Mouse (Mus musculus): Measurements from ENCODE around the gene Gga3.
A peak's percentile ranks its signal among the peaks of the same experiment; 100 is the strongest.

Gene Gga3

DNA sequence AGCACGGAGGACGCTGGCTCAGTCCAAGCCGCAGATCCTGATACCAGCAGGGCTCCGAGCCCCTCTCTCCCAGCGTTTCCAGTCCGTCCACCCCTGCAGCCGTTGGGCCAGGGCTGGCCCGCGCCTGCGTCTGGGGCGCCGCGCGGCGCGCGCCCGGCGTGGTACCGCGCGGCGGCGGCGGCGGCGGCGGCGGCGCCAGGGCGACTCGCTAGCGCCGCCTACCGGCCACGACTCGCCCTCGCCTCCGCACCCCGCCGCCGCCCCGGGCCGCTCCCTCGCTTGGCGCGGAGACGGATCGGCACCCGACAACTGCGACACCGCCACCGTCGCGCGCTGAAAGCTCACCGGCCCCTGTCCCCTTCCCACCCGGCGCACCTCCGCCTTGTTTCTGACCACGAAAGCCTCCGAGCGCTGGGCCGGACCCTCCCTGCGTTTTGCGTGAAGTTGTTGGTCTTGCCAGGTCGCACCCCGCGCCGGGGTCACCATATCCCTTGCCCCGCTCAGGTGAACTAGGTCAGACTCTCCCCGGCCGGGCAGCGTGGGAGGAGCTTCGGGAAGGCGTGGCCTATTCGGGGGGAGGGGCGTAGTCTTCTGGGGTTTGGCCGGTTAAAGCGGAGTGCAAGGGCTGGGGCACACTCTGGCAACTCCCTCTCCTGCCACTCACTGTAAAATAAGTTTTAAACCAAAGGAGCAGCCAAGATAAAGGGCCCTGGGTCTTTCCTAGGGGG lies 8.7 kb upstream of the Gga3 start, which contains the start of gene Mif4gd:
Gene Mif4gd (minus strand): TSS at position 560 of the 728 bp plus-strand sequence.
- peak; percentile 70 to 75 for DNase-seq (ENCODE audit: low spot score in 2 of 2)

DNA sequence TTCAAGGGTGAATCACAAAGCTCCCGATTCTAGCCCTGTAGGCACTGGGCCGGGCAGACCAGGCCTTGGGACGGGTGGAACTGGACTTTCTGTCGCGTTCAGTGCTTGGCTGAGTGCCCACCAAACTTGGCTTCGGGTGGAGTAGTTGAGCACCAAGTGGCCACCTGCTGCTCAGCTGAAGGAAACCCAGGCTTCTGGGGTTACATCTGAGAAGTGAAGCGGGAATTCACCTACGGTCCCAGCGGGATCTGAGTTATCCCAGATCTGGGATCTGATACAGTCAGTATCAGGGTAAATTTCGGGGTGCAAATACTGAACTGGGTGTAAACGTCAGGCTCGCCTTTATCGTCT lies 8.2 kb upstream of the Gga3 start:
- DNase-seq (ENCODE audit: low spot score in 2 of 2), result peak; percentile 56 to 62

DNA sequence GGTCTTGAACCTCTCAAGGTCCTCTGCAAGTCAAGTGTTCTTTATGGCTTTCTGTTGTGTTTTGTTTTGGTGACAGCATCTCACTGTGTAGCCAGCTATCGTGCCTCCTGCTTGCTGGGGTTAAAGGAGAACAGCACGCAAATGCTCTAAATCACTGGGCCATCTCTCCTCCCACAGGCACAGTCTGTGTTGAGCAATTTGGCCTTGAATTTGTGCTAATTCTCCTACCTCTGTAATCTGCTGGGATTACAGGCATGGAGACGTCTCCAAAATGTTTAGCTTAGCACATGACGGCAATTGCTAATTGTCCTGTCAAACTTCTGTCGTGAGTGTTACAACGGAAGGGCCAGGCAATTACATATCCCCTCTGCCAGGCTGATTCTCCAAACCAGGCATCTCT lies 7.3 kb upstream of the Gga3 start:
- DNase-seq (ENCODE audit: low spot score in 2 of 2), result no peak

DNA sequence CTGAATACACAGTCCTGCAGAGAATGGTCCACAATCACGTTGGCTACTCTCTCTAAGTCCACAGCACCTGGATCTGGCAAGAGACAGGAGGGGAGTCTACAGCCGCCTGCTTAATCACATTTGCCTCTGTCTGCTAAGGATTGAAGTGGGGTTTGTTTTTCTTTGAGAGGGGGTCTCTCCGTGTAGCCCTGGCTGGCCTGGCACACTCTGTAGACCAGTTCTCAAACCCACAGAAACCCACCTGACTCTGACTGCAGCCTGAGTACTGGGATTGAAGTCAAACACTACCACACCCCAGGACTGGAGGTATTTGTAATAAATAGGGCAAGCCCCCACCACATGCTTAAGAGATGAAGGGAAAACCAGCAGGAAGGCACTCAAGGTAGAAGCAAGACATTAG lies 5.7 kb upstream of the Gga3 start:
- DNase-seq (ENCODE audit: low spot score in 2 of 2), result no peak

DNA sequence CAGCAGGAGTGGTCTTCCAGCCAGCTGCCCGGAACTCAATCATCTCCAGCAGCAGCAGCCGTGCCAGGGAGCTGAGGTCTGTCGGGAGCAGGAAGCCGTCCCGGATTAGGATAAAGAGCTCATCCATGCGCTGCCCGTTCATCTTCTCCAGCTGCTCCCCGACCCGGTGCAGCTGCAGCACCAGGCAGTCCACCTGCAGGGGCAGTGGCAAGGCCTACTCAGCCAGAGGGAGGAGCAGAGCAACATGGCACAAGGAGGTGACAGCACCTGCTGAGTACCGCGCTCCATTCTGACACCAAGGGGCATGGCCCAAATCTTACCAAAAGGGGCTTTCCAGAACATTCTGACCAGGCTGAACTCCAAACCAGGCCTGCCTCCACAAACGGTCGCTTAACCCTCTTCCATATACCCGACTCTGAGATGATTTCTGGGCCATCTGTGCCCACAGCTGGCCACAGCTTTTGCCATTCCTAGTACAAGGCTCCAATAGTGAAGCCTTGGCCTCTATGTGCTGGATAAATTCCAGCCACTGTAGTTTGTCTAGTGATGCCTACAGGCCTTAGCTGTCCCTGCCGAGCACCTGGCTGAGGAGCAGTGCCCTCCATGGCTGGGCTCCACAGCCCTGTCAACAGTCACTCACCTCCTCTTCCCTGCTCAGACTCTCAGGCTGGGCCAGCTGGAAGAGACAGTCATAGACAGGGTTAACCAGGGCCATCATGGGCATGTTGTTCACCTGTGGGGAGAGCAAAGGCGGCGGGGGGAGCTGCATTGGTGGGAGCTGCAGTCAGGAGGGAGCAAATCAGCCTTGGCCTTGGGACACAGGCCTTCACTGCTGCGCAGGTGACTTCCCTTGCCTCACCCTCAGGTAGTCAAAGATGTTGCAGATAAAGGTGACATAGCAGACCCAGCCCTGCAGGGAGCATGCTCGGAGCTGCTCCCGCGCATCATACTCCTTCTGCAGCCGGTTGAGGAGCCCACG lies 4.9 kb upstream of the Gga3 start:
- DNase-seq (ENCODE audit: low spot score in 2 of 2), result no peak

DNA sequence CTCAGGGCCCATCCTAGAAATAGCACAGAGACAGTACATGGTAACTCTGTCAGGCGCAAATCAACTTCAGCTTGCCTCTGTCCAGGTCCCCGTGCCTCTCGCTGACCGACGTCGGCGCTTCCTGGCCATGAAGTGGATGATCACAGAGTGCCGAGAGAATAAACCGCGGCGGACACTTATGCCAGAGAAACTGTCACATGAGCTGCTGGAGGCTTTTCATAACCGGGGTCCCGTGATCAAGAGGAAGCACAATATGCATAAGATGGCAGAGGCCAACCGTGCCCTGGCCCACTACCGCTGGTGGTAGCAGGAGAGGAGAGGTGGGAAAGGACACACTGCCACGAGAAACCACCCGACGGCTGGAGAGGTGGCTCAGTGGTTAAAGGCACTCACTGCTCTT lies 2.9 kb upstream of the Gga3 start:
- DNase-seq (ENCODE audit: low spot score in 2 of 2), result no peak

DNA sequence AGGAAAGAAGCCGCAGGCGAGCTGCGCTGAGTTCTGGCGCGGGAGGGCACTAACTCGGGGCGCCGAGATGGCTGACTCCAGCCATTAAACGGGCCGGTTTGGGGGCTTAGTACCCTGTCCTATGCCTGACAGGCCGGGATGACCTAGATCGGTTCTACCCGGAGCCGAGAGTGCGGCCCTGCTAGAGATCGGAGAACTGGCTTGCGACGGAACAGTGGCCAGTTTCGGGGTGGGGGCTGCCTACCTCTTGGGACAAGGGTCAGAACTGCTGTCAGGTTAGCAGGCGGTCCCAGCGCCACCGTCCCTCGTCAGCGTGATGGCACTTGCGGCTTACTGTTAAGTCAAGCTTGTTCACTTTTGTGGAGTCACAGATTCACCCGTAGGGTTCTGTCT lies 449 bp upstream of the Gga3 start:
- no peak for DNase-seq (ENCODE audit: low spot score in 2 of 2)

DNA sequence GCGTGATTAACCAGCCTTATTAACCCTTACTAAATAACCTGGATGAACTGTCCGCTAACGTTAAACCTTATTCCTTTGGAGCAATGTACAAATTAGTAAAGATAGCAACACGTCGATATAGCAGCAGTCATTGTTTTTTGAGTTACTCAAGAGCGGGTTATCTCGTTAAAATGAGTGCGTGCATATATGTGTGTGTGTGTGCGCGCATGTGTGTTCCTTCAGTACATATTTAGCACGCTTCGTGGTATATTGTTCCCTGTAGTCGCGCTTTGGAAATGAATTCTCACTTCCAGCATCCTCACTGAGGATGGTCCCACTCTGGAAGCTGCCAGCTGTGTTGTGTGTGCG lies 749 bp downstream of the Gga3 start:
- no peak for DNase-seq (ENCODE audit: low spot score in 2 of 2)

DNA sequence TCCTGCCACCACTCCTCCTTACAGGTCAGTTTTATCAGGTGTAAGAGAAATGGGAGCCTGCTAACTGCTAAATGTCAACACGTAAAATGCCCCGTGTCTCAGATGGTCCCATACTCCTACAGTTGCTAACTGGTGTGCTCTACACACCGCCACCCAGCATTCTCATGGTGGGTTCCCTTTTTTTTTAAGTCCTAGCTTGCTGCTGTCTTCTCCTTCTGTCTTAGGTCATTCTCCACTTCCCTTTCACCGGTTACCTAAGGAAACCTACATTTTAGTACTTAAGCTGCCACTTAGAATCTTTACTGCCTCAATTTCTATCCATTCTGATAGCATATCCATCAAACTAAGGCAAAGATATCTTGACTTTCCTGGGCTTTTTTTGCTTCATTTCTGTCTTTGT lies 2.7 kb downstream of the Gga3 start:
- no peak for DNase-seq (ENCODE audit: low spot score in 2 of 2)

DNA sequence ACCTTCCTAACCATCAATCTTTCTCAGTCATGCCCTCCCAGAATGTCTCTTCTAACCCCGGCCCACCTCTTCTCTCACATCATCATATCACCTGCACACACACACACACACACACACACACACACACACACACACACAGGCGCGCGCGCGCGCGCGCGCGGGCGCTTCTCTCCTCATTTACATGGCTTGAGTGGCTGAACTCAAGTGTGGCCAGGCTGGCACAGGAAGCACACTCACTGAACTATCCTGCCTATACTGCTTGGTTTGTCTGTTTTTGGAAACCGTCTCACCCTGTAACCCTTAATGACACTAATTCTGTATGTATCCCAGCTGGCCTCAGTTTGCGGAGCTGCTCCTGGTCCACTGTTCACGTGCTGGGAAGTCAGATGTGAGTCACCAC lies 3.1 kb downstream of the Gga3 start:
- DNase-seq (ENCODE audit: low spot score in 2 of 2), result no peak

DNA sequence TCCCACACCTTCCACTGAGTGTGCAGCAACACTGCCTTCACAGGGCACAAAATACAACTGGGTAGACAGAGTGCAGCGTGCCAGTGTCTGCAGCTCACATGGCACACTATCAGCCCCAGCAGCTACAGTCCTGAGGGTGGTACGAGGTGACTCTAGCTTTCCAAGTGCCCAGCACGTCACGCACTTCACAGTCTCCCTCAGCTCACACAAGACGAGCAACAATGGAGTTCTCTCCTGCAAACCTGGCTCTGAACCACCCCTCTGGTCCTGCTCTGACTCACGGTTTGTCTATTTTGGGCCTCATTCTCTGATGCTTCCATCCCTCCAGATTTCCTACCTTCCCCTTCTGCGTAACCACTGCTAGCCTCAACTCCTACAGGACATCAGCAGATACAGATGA lies 4.1 kb downstream of the Gga3 start:
- peak; percentile 51 to 63 for DNase-seq (ENCODE audit: low spot score in 2 of 2)

DNA sequence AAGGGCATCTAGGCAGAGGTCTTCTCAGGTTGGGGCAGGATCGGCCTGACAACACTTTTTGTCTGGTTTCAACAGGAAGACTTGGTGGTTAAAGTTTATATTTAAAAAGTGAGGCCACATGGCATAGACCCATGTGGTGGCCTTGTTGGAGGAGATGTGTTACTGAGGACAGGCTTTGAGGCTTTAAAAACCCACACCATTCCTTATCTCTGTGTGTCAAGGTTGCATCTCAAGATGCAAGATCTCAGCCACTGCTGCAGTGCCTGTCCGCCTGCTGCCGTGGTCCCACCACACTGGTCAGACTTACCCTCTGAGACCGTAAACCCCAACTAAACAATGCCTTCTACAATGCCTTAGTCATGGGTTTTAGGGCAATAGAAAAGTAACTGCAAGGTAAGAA lies 5.5 kb downstream of the Gga3 start:
- DNase-seq (ENCODE audit: low spot score in 2 of 2), result no peak

DNA sequence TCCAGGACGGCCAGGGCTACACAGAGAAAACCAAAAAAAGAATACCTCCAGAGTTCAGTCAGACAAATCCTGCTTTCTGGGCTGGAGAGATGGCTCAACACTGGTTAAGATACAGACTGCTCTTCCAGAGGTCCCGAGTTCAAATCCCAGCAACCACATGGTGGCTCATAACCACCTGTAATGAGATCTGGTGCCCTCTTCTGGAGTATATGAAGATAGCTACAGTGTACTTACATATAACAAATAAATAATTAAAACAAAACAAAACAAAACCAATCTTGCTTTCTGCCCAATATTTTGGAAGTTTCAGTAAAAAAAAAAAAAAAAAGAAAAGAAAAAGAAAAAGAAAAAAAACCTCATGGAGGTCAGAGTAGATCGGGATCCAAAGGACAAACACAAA lies 8.6 kb downstream of the Gga3 start:
- DNase-seq (ENCODE audit: low spot score in 2 of 2), result no peak

DNA sequence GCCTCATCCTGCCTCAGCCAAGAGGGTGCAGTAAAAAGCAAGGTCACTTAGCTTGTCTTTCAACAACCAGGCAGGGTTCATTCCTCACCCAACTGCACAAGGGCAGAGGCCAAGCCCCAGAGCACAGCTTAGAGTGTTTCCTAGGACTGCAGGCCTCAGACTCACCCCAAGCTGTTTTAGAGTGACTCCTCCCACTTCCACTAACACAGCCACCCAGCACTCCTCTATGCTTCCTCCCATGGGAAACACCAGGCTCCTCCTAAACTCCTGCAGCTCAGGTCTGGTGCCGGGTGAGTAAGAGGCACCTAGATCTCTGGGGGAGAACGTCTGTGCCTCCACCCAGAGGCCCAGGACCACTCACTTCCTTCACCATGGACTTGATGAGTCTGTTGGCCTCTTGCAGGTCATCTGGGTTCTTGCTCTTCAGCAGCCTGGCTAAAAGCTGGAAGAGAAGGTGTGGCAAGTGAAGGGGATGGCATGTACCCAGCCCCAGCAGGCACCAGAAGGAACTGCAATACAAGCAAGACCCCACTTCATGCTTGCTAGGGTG lies 13.2 kb downstream of the Gga3 start:
- DNase-seq (ENCODE audit: low spot score in 2 of 2), result no peak

DNA sequence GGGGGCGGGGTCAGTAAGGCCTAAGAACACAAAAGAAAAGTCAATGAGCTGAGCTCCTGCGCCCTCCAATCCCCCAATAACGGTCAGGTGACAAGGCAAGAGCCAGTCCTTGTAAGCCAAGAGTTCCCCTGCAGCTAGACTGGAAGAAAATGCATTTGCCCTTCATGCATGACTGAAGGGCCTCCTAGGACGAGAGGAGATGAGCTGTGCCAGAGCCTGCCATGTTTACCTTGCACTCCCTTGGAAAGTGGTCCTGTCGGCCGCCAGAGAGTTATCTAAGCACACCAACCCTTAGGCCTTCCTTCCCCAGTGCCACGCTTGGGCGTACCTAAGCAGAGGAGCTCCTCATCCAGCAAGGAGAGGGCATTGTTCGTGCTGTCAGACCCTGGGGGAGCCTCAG lies 15.9 kb downstream of the Gga3 start:
- DNase-seq (ENCODE audit: low spot score in 2 of 2), result no peak

DNA sequence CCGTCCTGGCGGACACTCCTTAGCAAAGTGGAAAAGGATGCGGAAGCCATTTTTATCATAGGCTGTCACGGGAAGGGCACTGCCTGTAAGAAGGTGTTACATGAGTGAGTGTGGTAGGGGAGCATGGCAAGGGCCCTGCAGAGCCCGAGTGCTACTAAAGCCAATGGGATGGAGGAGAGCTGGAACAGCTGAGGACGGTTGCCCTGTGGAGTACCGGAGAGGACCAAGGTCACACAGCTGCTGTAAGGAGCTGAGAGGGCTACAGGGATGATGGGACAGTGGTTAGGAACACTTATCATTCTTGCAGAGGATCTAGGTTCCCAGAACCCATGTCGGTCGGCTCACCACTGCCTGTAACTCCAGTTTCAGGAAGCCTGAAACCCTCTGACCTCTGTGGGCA lies 17.4 kb downstream of the Gga3 start:
- DNase-seq (ENCODE audit: low spot score in 2 of 2), result no peak

DNA sequence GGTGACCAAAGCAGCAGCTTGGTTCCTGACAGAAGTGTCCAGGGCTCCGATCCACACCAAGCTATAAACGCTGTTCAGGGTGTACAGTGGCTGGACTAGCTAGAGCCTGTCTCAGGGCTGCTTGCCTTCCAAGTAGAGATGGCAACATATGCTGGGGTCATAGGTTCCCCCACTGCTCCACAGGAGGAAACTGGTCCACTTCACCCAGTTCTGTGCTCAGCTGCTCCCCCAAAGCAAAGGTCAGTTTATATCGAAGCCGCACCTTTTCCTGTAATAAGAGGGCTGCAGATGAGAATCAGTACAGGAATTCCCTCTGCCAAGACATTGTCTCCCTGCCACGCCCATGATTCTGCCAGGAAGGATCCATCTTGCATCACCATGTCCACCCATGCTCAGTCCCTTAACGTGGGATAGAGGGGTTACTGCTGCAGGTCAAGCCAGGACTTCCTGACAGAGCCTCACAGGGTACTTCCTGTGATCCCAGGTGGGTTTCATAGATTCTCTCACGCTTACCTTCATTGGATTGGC lies 18.2 kb downstream of the Gga3 start:
- DNase-seq (ENCODE audit: low spot score in 2 of 2), result no peak

DNA sequence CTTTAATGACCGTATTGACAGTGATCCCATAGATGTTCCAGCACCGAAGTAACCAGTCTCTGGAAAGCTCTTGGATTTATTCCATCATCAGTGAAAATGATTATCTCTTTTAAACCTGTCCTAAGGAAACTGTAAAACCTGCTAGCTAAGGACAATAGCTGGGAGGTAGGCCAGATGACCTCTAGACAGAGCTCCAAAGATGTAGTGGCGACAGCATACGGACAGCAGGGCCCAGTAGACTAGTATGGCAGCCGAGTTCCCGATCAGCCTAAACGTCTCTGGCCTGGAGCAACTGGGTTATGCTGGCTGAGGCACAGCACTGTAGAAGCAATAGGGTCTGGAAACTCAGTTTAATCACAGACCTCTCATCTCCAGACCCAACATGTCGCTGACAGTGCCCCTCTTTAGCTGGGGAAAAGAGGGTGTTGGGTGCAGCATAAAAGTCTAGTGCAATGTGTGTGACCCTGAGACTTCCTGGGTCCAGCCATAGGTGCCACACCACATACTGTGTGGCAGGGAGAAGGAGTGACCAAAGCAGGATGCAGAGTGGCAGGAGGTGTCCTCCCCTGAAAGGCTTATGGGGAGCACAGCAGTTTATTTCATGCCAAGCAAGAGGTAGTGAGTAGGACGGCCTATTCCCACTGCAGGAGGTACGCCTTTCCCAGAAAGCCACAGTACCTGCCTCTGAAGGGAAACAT lies 19.3 kb downstream of the Gga3 start:
- no peak for DNase-seq (ENCODE audit: low spot score in 2 of 2)

DNA sequence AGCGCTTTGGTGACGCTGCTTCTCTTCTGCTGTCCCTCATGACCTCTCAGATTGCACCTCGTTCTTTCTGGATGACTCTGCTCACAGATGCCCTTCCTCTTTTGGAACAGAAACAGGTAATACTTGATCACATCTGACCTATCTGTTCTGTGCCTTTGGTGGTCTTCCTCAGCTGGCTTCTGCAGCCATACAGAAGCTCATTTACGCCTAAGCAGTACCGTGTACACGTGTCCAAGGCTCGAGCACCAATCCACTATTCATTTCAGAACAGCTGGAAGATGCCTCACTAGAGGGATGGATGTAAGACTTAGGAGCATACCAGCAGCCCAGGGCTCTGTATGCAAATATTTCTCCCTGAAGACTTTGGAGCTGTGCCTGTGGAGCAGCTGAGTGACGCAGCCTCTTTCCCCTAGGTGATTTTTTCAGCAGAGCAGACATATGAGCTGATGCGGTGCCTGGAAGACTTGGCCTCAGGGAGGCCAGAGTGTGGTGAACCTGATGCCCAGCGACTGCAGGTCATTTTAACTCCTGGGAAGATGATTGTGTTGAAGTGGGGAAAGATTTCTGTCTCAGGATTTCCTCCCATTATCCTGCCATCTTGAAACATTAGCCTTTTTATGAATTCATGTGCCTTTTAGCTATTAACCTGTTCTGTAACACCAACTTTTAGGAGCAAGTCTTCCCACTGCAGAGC lies 20.8 kb downstream of the Gga3 start:
- no peak for DNase-seq (ENCODE audit: low spot score in 2 of 2)

DNA sequence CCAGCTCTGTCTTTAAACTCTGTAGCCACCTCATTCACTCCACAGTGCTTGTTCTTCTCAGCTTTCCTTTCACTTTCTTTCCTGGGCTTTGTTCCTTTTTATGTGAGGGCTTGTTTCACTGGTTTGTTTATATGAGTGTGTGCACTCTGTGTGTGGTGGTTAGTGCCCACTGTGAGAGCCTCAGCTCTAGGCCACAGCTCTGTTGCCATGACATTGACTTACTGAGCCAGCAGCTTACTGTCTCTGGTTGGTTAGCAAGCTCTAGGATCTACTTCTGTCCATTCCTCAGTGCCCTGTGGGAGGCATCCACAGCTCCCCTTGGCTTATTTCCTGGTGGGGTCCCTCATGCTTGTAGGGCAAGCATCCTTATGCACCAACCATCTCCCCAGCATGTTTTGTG lies 24.8 kb downstream of the Gga3 start:
- DNase-seq (ENCODE audit: low spot score in 2 of 2), result no peak

DNA sequence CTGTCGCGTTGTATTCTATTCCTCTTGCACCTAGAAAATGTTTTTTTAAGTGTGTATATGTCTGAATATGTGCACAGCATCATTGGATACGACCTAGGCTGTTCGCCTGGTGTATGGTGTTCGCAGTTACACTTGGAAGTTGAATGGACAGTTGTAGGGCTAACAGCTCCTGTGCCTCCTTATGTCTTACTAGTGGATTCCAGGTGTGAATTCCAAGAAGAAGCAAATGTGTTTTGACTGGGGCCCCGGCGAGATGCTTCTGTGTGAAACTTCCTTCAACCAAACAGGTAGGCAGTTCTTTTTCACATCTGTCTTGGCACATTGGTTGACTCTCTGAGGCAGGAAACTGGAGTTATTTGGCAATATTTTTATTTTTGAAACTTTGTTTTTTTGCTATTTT lies 38.9 kb downstream of the Gga3 start:
- DNase-seq (ENCODE audit: low spot score in 2 of 2), result no peak

Measured in right cerebral cortex, adult 2 months (tissue).